ENCODE assay signal across 12 mouse cellular contexts in the genomic region with DNA sequence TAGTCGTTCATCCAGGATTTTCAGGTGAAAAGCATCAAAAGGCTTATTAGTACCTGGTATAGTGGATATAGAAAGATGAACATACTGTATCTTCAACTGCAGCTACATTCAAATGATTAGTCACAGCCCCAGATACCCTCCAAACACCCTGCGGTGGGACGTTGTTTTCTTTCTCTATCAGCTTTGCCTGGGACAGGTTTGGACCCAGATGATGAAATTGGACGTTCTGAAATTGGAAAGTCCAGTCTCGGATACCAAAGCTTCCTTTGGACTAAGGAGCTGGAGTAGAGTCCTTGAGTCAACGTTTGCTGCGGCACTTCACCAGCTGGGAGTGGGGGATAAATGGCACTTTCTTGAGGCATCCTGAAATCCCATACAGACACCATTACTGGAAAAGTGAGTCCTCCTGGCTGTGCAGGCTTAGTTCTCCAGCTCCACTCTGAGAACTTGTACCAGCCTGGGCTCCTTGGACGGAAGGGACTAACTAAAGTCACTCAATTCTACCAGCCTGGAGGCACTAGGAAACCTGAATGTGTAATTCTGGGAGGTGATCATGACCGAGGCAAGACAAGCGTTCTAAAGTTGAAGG.
DNase-seq lines count a peak whose midpoint lies in the region; ATAC-seq and TF ChIP-seq lines count a peak whose summit lies in the region.
"Had no signal": no experiment of that assay in that cellular context is flagged by ENCODE, and none has a peak within 500 bp of the region (broad histone marks: within the 10 kb centered on the region; RNA-seq: fewer than 3 reads in every experiment).

No protein-coding gene starts in this region.

- TF ChIP-seq CTCF in liver, adult 2 months (IDR thresholded peaks at IDR 0.05; ENCODE audit: low read depth, low read length) = no peak
- TF ChIP-seq CTCF in spleen, adult 2 months (IDR thresholded peaks at IDR 0.05; ENCODE audit: extremely low read depth, insufficient read depth, insufficient read length, insufficient replicate concordance) = no peak
- no peak for TF ChIP-seq CTCF in small intestine, adult 2 months (IDR thresholded peaks at IDR 0.05; ENCODE audit: extremely low read depth, insufficient read length, insufficient replicate concordance, low read depth, low read length)

- no peak overlapping the region for H3K9ac ChIP-seq in heart, embryonic 11.5 days (ENCODE audit: low read depth, low read length)
- H3K9ac ChIP-seq in liver, adult 2 months (ENCODE audit: low read depth, low read length) = peak overlapping the region; percentile 14; the same call in 1 of the 2 replicates
- H3K9ac ChIP-seq: embryonic facial prominence, embryonic 13.5 days; hindbrain, embryonic 14.5 days; neural tube, embryonic 12.5 days had no signal

- H3K4me2 ChIP-seq in heart, embryonic 11.5 days = 0 out of 2 replicates have a peak overlapping the region, but pooled peaks have one; percentile 16
- H3K4me2 ChIP-seq: embryonic facial prominence, embryonic 13.5 days; hindbrain, embryonic 14.5 days; neural tube, embryonic 12.5 days had no signal

- ATAC-seq in heart, embryonic 11.5 days (replicated peaks; ENCODE audit: insufficient number of reproducible peaks, low FRiP score, low TSS enrichment) = no peak
- ATAC-seq: midbrain, embryonic 16.5 days had no signal

- WGBS in heart, embryonic 11.5 days (ENCODE audit: insufficient replicate concordance) = 73% methylated on average over 10 of the region's 10 CpGs
- 29% methylated on average over 10 of the region's 10 CpGs for WGBS in liver, adult 2 months
- 58% methylated on average over 10 of the region's 10 CpGs for WGBS in spleen, adult 2 months
- WGBS in small intestine, adult 2 months = 79% methylated on average over 10 of the region's 10 CpGs

- H3K4me3 ChIP-seq in heart, embryonic 11.5 days (ENCODE audit: low read depth, low read length) = no peak overlapping the region
- H3K4me3 ChIP-seq in liver, adult 2 months (ENCODE audit: insufficient read depth, low read depth, low read length) = no peak overlapping the region
- H3K4me3 ChIP-seq in spleen, adult 2 months (ENCODE audit: extremely low read depth, insufficient read depth, insufficient read length) = peak overlapping the region; percentile 32
- H3K4me3 ChIP-seq in small intestine, adult 2 months (ENCODE audit: low read depth, low read length) = peak overlapping the region; percentile 25; the same call in 1 of the 2 replicates
- H3K4me3 ChIP-seq: embryonic facial prominence, embryonic 13.5 days; neural tube, embryonic 12.5 days had no signal

- no peaks in the 10 kb centered on the region for H3K9me3 ChIP-seq in heart, embryonic 11.5 days (replicated peaks; ENCODE audit: control insufficient read depth, low read length)
- H3K9me3 ChIP-seq: embryonic facial prominence, embryonic 13.5 days; neural tube, embryonic 12.5 days had no signal

- H3K27me3 ChIP-seq in heart, embryonic 11.5 days (ENCODE audit: control insufficient read depth, insufficient read depth, low read length) = no peaks in the 10 kb centered on the region
- no peaks in the 10 kb centered on the region for H3K27me3 ChIP-seq in liver, adult 2 months (ENCODE audit: control insufficient read depth, insufficient read depth, low read length)
- H3K27me3 ChIP-seq in spleen, adult 2 months (ENCODE audit: control insufficient read depth, insufficient read depth, low read length) = no peaks in the 10 kb centered on the region
- H3K27me3 ChIP-seq in small intestine, adult 2 months (ENCODE audit: control insufficient read depth, insufficient read depth, low read length) = no peaks in the 10 kb centered on the region
- H3K27me3 ChIP-seq: embryonic facial prominence, embryonic 13.5 days; neural tube, embryonic 12.5 days had no signal

- H3K36me3 ChIP-seq in heart, embryonic 11.5 days (ENCODE audit: control insufficient read depth, insufficient read depth, low read length) = no peaks in the 10 kb centered on the region
- 0 out of 2 replicates have a peak, but pooled peaks cover 1% of the 10 kb centered on the region for H3K36me3 ChIP-seq in liver, adult 2 months (ENCODE audit: control insufficient read depth, insufficient read depth, low read length)
- H3K36me3 ChIP-seq in spleen, adult 2 months (ENCODE audit: control insufficient read depth, insufficient read depth, low read length) = peaks cover 9% of the 10 kb centered on the region
- H3K36me3 ChIP-seq in small intestine, adult 2 months (ENCODE audit: control insufficient read depth, insufficient read depth, low read length) = no peaks in the 10 kb centered on the region
- H3K36me3 ChIP-seq: embryonic facial prominence, embryonic 13.5 days; neural tube, embryonic 12.5 days had no signal

- no peak overlapping the region for H3K27ac ChIP-seq in heart, embryonic 11.5 days (ENCODE audit: low read depth, low read length)
- H3K27ac ChIP-seq in liver, adult 2 months (replicated peaks; ENCODE audit: insufficient read depth, low read depth, low read length) = peak overlapping the region; percentile 97
- H3K27ac ChIP-seq in spleen, adult 2 months (ENCODE audit: insufficient read depth, low read length) = peak overlapping the region; percentile 99
- H3K27ac ChIP-seq in small intestine, adult 2 months (ENCODE audit: insufficient read depth, low read depth, low read length) = peak overlapping the region; percentile 35
- H3K27ac ChIP-seq: embryonic facial prominence, embryonic 13.5 days; hindbrain, embryonic 14.5 days; neural tube, embryonic 12.5 days had no signal

- H3K4me1 ChIP-seq in heart, embryonic 11.5 days (ENCODE audit: control insufficient read depth, insufficient read depth, low read length) = peaks cover 10% of the 10 kb centered on the region
- H3K4me1 ChIP-seq in liver, adult 2 months (ENCODE audit: control insufficient read depth, insufficient read depth, low read length) = peaks cover 32% of the 10 kb centered on the region
- H3K4me1 ChIP-seq in spleen, adult 2 months (ENCODE audit: control insufficient read depth, insufficient read depth, insufficient read length) = peaks cover 25% of the 10 kb centered on the region
- H3K4me1 ChIP-seq in small intestine, adult 2 months (ENCODE audit: control insufficient read depth, insufficient read depth, insufficient read length, low read length) = peaks cover 4% of the 10 kb centered on the region; the same call in 1 of the 2 replicates

- TF ChIP-seq POLR2A in liver, adult 2 months (IDR thresholded peaks at IDR 0.05; ENCODE audit: extremely low read depth, insufficient read depth, low read length) = no peak
- TF ChIP-seq POLR2A in spleen, adult 2 months (IDR thresholded peaks at IDR 0.05; ENCODE audit: low read depth, low read length) = no peak
- no peak for TF ChIP-seq POLR2A in small intestine, adult 2 months (IDR thresholded peaks at IDR 0.05; ENCODE audit: low read depth, low read length)

- H3K79me2 ChIP-seq in liver, adult 2 months (ENCODE audit: control insufficient read depth, insufficient read depth, low read length) = peaks cover 26% of the 10 kb centered on the region; the same call in 1 of the 2 replicates

- DNase-seq in heart, adult 9 months (ENCODE audit: low spot score in 2 of 2) = no peak
- DNase-seq in liver, adult 2 months (ENCODE audit: extremely low read depth, low read depth, low spot score) = peak; percentile 73
- DNase-seq in liver = no peak
- no peak for DNase-seq in spleen, adult 2 months (ENCODE audit: low read depth in 1 of 2, low spot score in 2 of 2)
- DNase-seq in spleen, postnatal 10 days (ENCODE audit: low spot score in 2 of 2) = no peak
- no peak for DNase-seq in left cerebral cortex, adult 18-20 months (ENCODE audit: low spot score in 2 of 2)

Comparison
In these comparisons a context has a peak if more than half of its experiments do, and no peak if none do; other contexts are left out.
1. H3K4me3 ChIP-seq: peak in spleen, adult 2 months (single experiment) and small intestine, adult 2 months (single experiment); none in heart, embryonic 11.5 days (single experiment) and liver, adult 2 months (single experiment).